Mouse (Mus musculus) heart, adult 2 months (tissue): ENCODE results near the gene Bscl2.
"Not testable (repeated sequence)": the region's sequence is repeated elsewhere in the genome, so short reads cannot be mapped to it uniquely, and the experiment has no call there.

ENCODE experiments used
- CTCF ChIP-seq: fragments of 200-600 bp; IDR thresholded peaks from 2 replicates; pipeline ENCODE4 v1.8.1; 2022; ENCODE audit warnings: antibody characterized with exemption, mild to moderate bottlenecking, moderate library complexity
- EP300 ChIP-seq: fragments of 200-500 bp; IDR thresholded peaks from 2 replicates; pipeline ENCODE4 v1.6.1; 2011; ENCODE audit warnings: low read depth, low read length, control low read depth; ENCODE audit not compliant: insufficient read depth
- POLR2A ChIP-seq: fragments of 200-500 bp; IDR thresholded peaks from 2 replicates; pipeline ENCODE4 v1.6.1; 2011; ENCODE audit warnings: mild to moderate bottlenecking, low read depth, low read length, control low read depth; ENCODE audit not compliant: insufficient read depth

DNA sequence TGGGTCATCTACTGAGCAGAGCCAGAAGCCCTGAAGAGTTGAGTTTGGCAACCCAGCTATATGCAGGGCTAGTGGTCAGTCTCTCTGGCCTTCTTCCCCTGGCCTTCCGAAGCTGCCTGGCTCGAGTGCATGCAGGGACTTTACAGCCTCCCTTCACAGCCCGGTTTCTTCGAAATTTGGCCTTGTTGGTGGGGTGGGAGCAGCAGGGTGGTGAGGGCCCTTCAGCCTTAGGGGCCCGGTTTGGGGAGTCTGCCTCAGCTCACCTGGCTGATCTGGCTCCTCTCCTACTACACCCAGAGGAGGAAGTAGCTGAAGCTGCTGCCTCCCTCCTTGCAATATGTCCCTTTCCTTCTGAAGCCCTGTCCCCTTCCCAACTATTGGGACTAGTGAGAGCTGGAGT is 59.0 kb downstream of the Bscl2 start:
- TF ChIP-seq CTCF, POLR2A, EP300: not testable (repeated sequence)
